Mouse (Mus musculus) midbrain, embryonic 12.5 days (tissue): ENCODE data around the gene Nup160. TPM values are rescaled to one million over a fixed set of nuclear protein-coding genes. Genes with fewer than 3 reads are reported as not detected.

Source experiments
- ATAC-seq: fragments of 200-750 bp; cut with Nextera tagmentation; 2 replicates; pipeline ENCODE4 v1.8.0; 2017; ENCODE audit warnings: low read depth, moderate TSS enrichment, moderate library complexity; ENCODE audit not compliant: low FRiP score
- H3K27ac ChIP-seq: fragments of 300-500 bp; sonication (generic); replicated peaks from 2 replicates; pipeline ENCODE4 v1.5.1; 2016; ENCODE audit warnings: mild to moderate bottlenecking
- H3K27me3 ChIP-seq: fragments of 300-500 bp; sonication (generic); 2 replicates; pipeline ENCODE4 v1.6.1; 2016; ENCODE audit warnings: mild to moderate bottlenecking
- H3K36me3 ChIP-seq: fragments of 300-500 bp; sonication (generic); 2 replicates; pipeline ENCODE4 v1.6.1; 2016
- H3K4me1 ChIP-seq: fragments of 300-500 bp; sonication (generic); 2 replicates; pipeline ENCODE4 v1.6.1; 2016
- H3K4me2 ChIP-seq: fragments of 300-500 bp; sonication (generic); replicated peaks from 2 replicates; pipeline ENCODE4 v1.6.1; 2016; ENCODE audit warnings: mild to moderate bottlenecking, moderate library complexity
- H3K4me3 ChIP-seq: fragments of 300-500 bp; sonication (generic); 2 replicates; pipeline ENCODE4 v1.5.1; 2016; ENCODE audit warnings: mild to moderate bottlenecking
- H3K9ac ChIP-seq: fragments of 300-500 bp; sonication (generic); replicated peaks from 2 replicates; pipeline ENCODE4 v1.6.1; 2016; ENCODE audit warnings: mild to moderate bottlenecking, moderate library complexity
- H3K9me3 ChIP-seq: fragments of 300-500 bp; sonication (generic); 2 replicates; pipeline ENCODE4 v1.6.1; 2016; ENCODE audit warnings: mild to moderate bottlenecking
- WGBS: fragments of 180-500 bp; shearing (Covaris S2); methylation state at CpG from one replicate; pipeline ENCODE4 v1.1.7; 2016; 5-methylcytosine and 5-hydroxymethylcytosine counted together
- polyA plus RNA-seq: library from polyadenylated mRNA; unstranded; fragments of >200 nt; fragmentation: Nextera tagmentation; extraction: Ambion mirVana; gene quantifications from 2 replicates; pipeline ENCODE4 v1.2.1, GENCODE M21; 2016

The Nup160 gene
- 47.8 and 50.1 TPM in 2 replicates for polyA plus RNA-seq

GRCm38 (mm10) chr2:90677007-90677406 lies at the start of gene Nup160:
Nup160 (plus strand) TSS chr2:90677215.
- Histone ChIP-seq H3K36me3 (no peaks in the 10 kb centered on the region), H3K27me3 (no peaks in the 10 kb centered on the region), H3K9ac (no peak within 1 kb of the TSS), H3K4me3 (no peak within 1 kb of the TSS), H3K4me1 (peaks cover 14% of the 10 kb centered on the region), H3K27ac (no peak within 1 kb of the TSS), H3K4me2 (no peak within 1 kb of the TSS), H3K9me3 (no peaks in the 10 kb centered on the region)
- WGBS, result 82% methylated on average over 8 of the region's 8 CpGs
- ATAC-seq, result no peak

- no peak overlapping the region for H3K9ac ChIP-seq
- WGBS, result 95% methylated on average over 5 of the region's 5 CpGs
- no peak overlapping the region for H3K4me2 ChIP-seq
- H3K9me3 ChIP-seq, result no peaks in the 10 kb centered on the region
- H3K27me3 ChIP-seq, result no peaks in the 10 kb centered on the region
- H3K36me3 ChIP-seq, result no peaks in the 10 kb centered on the region
- no peak overlapping the region for H3K27ac ChIP-seq
- no peak for ATAC-seq
- no peaks in the 10 kb centered on the region for H3K4me1 ChIP-seq
- H3K4me3 ChIP-seq, result no peak overlapping the region
These were observed 48.8 kb upstream of the Nup160 start for GRCm38 (mm10) chr2:90628261-90628660.

- Histone ChIP-seq H3K4me3 (no peak overlapping the region), H3K4me1 (no peaks in the 10 kb centered on the region), H3K4me2 (no peak overlapping the region), H3K27me3 (no peaks in the 10 kb centered on the region), H3K9ac (no peak overlapping the region), H3K9me3 (no peaks in the 10 kb centered on the region), H3K27ac (no peak overlapping the region), H3K36me3 (no peaks in the 10 kb centered on the region)
- 63% methylated on average over 2 of the region's 2 CpGs for WGBS
- no peak for ATAC-seq
These were observed 47.5 kb upstream of the Nup160 start for GRCm38 (mm10) chr2:90629552-90629951.

GRCm38 (mm10) chr2:90631938-90632733 lies 44.9 kb upstream of the Nup160 start:
- no peaks in the 10 kb centered on the region for H3K4me1 ChIP-seq
- no peak for ATAC-seq
- H3K4me3 ChIP-seq, result no peak overlapping the region
- H3K9ac ChIP-seq, result no peak overlapping the region
- no peak overlapping the region for H3K27ac ChIP-seq
- 81% methylated on average over 16 of the region's 16 CpGs for WGBS
- H3K9me3 ChIP-seq, result no peaks in the 10 kb centered on the region
- H3K36me3 ChIP-seq, result no peaks in the 10 kb centered on the region
- no peak overlapping the region for H3K4me2 ChIP-seq
- H3K27me3 ChIP-seq, result no peaks in the 10 kb centered on the region

- Histone ChIP-seq H3K9me3 (no peaks in the 10 kb centered on the region), H3K36me3 (no peaks in the 10 kb centered on the region)
These were observed 42.3 kb upstream of the Nup160 start for GRCm38 (mm10) chr2:90634671-90635070.

GRCm38 (mm10) chr2:90635085-90635723 lies 41.8 kb upstream of the Nup160 start:
- no peak for ATAC-seq
- Histone ChIP-seq H3K9ac (no peak overlapping the region), H3K4me3 (no peak overlapping the region), H3K27me3 (no peaks in the 10 kb centered on the region), H3K36me3 (no peaks in the 10 kb centered on the region), H3K27ac (no peak overlapping the region), H3K4me2 (no peak overlapping the region), H3K9me3 (no peaks in the 10 kb centered on the region), H3K4me1 (no peaks in the 10 kb centered on the region)
- 79% methylated on average over 7 of the region's 7 CpGs for whole genome bisulfite sequencing

More at GRCm38 (mm10) chr2:90634671-90635070, 42.3 kb upstream of the Nup160 start:
- Histone ChIP-seq H3K27me3 (no peaks in the 10 kb centered on the region), H3K4me2 (no peak overlapping the region), H3K27ac (no peak overlapping the region), H3K4me1 (no peaks in the 10 kb centered on the region), H3K4me3 (no peak overlapping the region), H3K9ac (no peak overlapping the region)
- no peak for ATAC-seq

- Histone ChIP-seq H3K9me3 (no peaks in the 10 kb centered on the region), H3K4me1 (no peaks in the 10 kb centered on the region), H3K27me3 (no peaks in the 10 kb centered on the region), H3K4me3 (no peak overlapping the region), H3K36me3 (no peaks in the 10 kb centered on the region), H3K9ac (no peak overlapping the region), H3K4me2 (no peak overlapping the region), H3K27ac (no peak overlapping the region)
- WGBS, result 87% methylated on average over 7 of the region's 7 CpGs
- no peak for ATAC-seq
These were observed 40.2 kb upstream of the Nup160 start for GRCm38 (mm10) chr2:90636853-90637252.

GRCm38 (mm10) chr2:90638986-90639746 lies 37.8 kb upstream of the Nup160 start:
- Histone ChIP-seq H3K9ac (no peak overlapping the region), H3K4me1 (no peaks in the 10 kb centered on the region), H3K27ac (no peak overlapping the region), H3K36me3 (no peaks in the 10 kb centered on the region), H3K4me3 (no peak overlapping the region), H3K4me2 (no peak overlapping the region), H3K27me3 (no peaks in the 10 kb centered on the region), H3K9me3 (no peaks in the 10 kb centered on the region)
- 91% methylated on average over 8 of the region's 8 CpGs for WGBS
- ATAC-seq, result no peak

GRCm38 (mm10) chr2:90639747-90640699 lies 37.0 kb upstream of the Nup160 start:
- 78% methylated on average over 5 of the region's 5 CpGs for WGBS
- Histone ChIP-seq H3K4me1 (no peaks in the 10 kb centered on the region), H3K4me3 (no peak overlapping the region), H3K27me3 (no peaks in the 10 kb centered on the region), H3K36me3 (no peaks in the 10 kb centered on the region), H3K9me3 (no peaks in the 10 kb centered on the region), H3K4me2 (no peak overlapping the region), H3K9ac (no peak overlapping the region), H3K27ac (no peak overlapping the region)
- ATAC-seq, result no peak

GRCm38 (mm10) chr2:90641007-90641709 lies 35.9 kb upstream of the Nup160 start:
- Histone ChIP-seq H3K27me3 (no peaks in the 10 kb centered on the region), H3K9me3 (no peaks in the 10 kb centered on the region), H3K27ac (no peak overlapping the region), H3K36me3 (no peaks in the 10 kb centered on the region), H3K4me2 (no peak overlapping the region), H3K4me3 (no peak overlapping the region), H3K4me1 (no peaks in the 10 kb centered on the region), H3K9ac (no peak overlapping the region)
- no peak; the same call in 1 of the 2 replicates for ATAC-seq
- WGBS, result 80% methylated on average over 10 of the region's 10 CpGs

GRCm38 (mm10) chr2:90641710-90642039 lies 35.3 kb upstream of the Nup160 start:
- H3K27ac ChIP-seq, result no peak overlapping the region
- no peak for ATAC-seq
- no peaks in the 10 kb centered on the region for H3K4me1 ChIP-seq
- no peaks in the 10 kb centered on the region for H3K27me3 ChIP-seq
- H3K36me3 ChIP-seq, result no peaks in the 10 kb centered on the region
- WGBS, result 87% methylated on average over 4 of the region's 4 CpGs
- H3K4me3 ChIP-seq, result no peak overlapping the region
- no peak overlapping the region for H3K4me2 ChIP-seq
- no peak overlapping the region for H3K9ac ChIP-seq
- H3K9me3 ChIP-seq, result no peaks in the 10 kb centered on the region
